Mouse (Mus musculus) lung, embryonic 14.5 days (tissue): ENCODE measurements around the gene Rnf128. TPM values are rescaled to one million over a fixed set of nuclear protein-coding genes. Genes with fewer than 3 reads are reported as not detected.
"Not testable (repeated sequence)": the region's sequence is repeated elsewhere in the genome, so short reads cannot be mapped to it uniquely, and the experiment has no call there.

ENCODE experiments used
- ATAC-seq: fragments of 200-750 bp; cut with Nextera tagmentation; 2 replicates; pipeline ENCODE4 v1.8.0; 2017; ENCODE audit warnings: mild to moderate bottlenecking, moderate TSS enrichment, moderate library complexity; ENCODE audit not compliant: insufficient read depth
- DNase-seq: peaks from one replicate; pipeline ENCODE4 v3.0.0-alpha.2; 2015
- H3K27ac ChIP-seq: fragments of 300-500 bp; sonication (generic); 2 replicates; pipeline ENCODE4 v1.5.1; 2014; ENCODE audit warnings: low read depth, mild to moderate bottlenecking, moderate library complexity
- H3K27me3 ChIP-seq: fragments of 300-500 bp; sonication (generic); 2 replicates; pipeline ENCODE4 v1.6.1; 2014; ENCODE audit warnings: low read length, control low read depth; ENCODE audit not compliant: insufficient read depth
- H3K36me3 ChIP-seq: fragments of 300-500 bp; sonication (generic); 2 replicates; pipeline ENCODE4 v1.6.1; 2014; ENCODE audit warnings: control low read depth; ENCODE audit not compliant: insufficient read depth
- H3K4me1 ChIP-seq: fragments of 300-500 bp; sonication (generic); 2 replicates; pipeline ENCODE4 v1.6.1; 2014; ENCODE audit warnings: antibody characterized with exemption, control low read depth; ENCODE audit not compliant: insufficient read depth
- H3K4me2 ChIP-seq: fragments of 300-500 bp; sonication (generic); 2 replicates; pipeline ENCODE4 v1.6.1; 2014; ENCODE audit warnings: mild to moderate bottlenecking
- H3K4me3 ChIP-seq: fragments of 300-500 bp; sonication (generic); 2 replicates; pipeline ENCODE4 v1.5.1; 2014; ENCODE audit warnings: low read depth, low read length
- H3K9ac ChIP-seq: fragments of 300-500 bp; sonication (generic); 2 replicates; pipeline ENCODE4 v1.6.1; 2014
- H3K9me3 ChIP-seq: fragments of 300-500 bp; sonication (generic); 2 replicates; pipeline ENCODE4 v1.6.1; 2016; ENCODE audit warnings: low read depth, low read length, control low read depth
- CTCF ChIP-seq: IDR thresholded peaks from 2 replicates; pipeline ENCODE4 v1.5.1; 2016; ENCODE audit warnings: antibody characterized with exemption, low read depth
- WGBS: fragments of 180-500 bp; shearing (Covaris S2); extraction: QIAGEN DNeasy Blood & Tissue Kit; methylation state at CpG from one replicate; pipeline ENCODE4 v1.1.7; 2014; 5-methylcytosine and 5-hydroxymethylcytosine counted together
- polyA plus RNA-seq: library from polyadenylated mRNA; unstranded; fragments of >200 nt; fragmentation: Nextera tagmentation; extraction: Ambion mirVana; gene quantifications from 2 replicates; pipeline ENCODE4 v1.2.1, GENCODE M21; 2014

Gene Rnf128
- polyA plus RNA-seq, 1 experiment from 2014 or later = 3.4 TPM

GRCm38 (mm10) chrX:139578649-139579278 lies 15.6 kb downstream of the Rnf128 start:
- 49% methylated on average over 6 of the region's 6 CpGs for WGBS
- Histone ChIP-seq H3K27me3 (no peaks in the 10 kb centered on the region), H3K4me3 (no peak overlapping the region), H3K36me3 (no peaks in the 10 kb centered on the region), H3K9ac (no peak overlapping the region), H3K4me1 (no peaks in the 10 kb centered on the region), H3K4me2 (no peak overlapping the region), H3K9me3 (no peaks in the 10 kb centered on the region), H3K27ac (no peak overlapping the region)
- DNase-seq (no peak), ATAC-seq (no peak)
- no peak for TF ChIP-seq CTCF

GRCm38 (mm10) chrX:139583616-139584015 lies 20.5 kb downstream of the Rnf128 start:
- H3K4me3 ChIP-seq = no peak overlapping the region
- no peak overlapping the region for H3K27ac ChIP-seq
- no peak overlapping the region for H3K4me2 ChIP-seq
- no peak overlapping the region for H3K9ac ChIP-seq
- no peaks in the 10 kb centered on the region for H3K27me3 ChIP-seq
- no peaks in the 10 kb centered on the region for H3K36me3 ChIP-seq
- DNase-seq = no peak
- no peaks in the 10 kb centered on the region for H3K9me3 ChIP-seq
- TF ChIP-seq CTCF = no peak
- no peak for ATAC-seq
- H3K4me1 ChIP-seq = no peaks in the 10 kb centered on the region
- 44% methylated on average over 4 of the region's 4 CpGs for WGBS

DNA sequence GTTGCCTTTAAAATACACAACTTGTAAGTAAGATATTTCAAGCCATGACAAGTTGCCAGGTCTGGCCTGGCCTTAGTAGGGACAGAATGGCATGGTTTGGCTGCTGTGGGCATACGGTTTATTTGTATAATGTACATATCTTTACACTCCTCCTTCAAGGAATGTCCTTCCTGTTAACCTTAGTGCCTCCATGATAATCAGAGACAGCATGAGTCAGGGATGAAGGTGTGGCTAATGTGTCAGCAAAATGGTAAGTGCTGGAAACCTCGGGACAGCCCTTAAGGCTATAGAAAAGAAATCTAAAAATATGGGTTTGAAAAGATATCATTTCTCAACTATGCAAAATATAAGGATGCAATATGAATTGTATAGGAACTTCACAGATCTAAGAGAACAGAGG lies 23.6 kb downstream of the Rnf128 start:
- not testable (repeated sequence) for DNase-seq, H3K4me3 ChIP-seq, H3K36me3 ChIP-seq, H3K4me2 ChIP-seq, H3K4me1 ChIP-seq, H3K27me3 ChIP-seq, H3K27ac ChIP-seq, H3K9me3 ChIP-seq, H3K9ac ChIP-seq, ATAC-seq
- 61% methylated on average over 2 of the region's 2 CpGs for WGBS

DNA sequence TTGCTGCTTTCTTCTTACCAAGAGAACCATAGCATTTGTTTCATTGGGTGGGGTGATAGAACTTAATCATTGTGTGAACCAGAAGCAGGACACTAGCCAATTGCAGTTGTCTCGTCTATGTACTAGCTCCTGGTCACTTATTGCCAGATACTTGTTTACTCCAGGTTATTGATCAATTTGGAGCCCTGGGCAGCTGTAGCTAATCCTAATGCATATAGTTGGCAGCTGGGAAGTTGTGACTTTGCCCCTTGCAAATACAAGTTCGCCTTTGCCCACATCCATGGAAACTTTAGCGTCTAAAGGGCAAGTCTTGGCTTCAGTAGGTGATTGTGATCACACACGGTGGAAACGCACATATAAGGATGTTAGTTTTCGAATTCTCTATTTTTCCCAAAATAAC lies 33.3 kb downstream of the Rnf128 start:
- no peak for DNase-seq
- Histone ChIP-seq H3K27ac (no peak overlapping the region), H3K4me1 (no peaks in the 10 kb centered on the region), H3K27me3 (no peaks in the 10 kb centered on the region), H3K4me2 (no peak overlapping the region), H3K4me3 (no peak overlapping the region), H3K36me3 (no peaks in the 10 kb centered on the region), H3K9me3 (no peaks in the 10 kb centered on the region), H3K9ac (no peak overlapping the region)
- TF ChIP-seq CTCF = no peak
- no peak for ATAC-seq
- WGBS = 78% methylated on average over 6 of the region's 6 CpGs

- Histone ChIP-seq H3K27me3 (peaks cover 8% of the 10 kb centered on the region; the same call in 1 of the 2 replicates), H3K9me3 (no peaks in the 10 kb centered on the region), H3K36me3 (no peaks in the 10 kb centered on the region), H3K4me1 (no peaks in the 10 kb centered on the region), H3K4me2 (peak overlapping the region; percentile 73), H3K27ac (no peak overlapping the region; the same call in 1 of the 2 replicates), H3K4me3 (peak overlapping the region; percentile 51), H3K9ac (peak overlapping the region; percentile 49)
- peak; percentile 88 for DNase-seq
- TF ChIP-seq CTCF = no peak
- ATAC-seq = peak; percentile 99
- 9% methylated on average over 42 of the region's 44 CpGs for WGBS
These were observed 47.1 kb downstream of the Rnf128 start for GRCm38 (mm10) chrX:139610033-139610764.

GRCm38 (mm10) chrX:139610765-139611300 lies 47.7 kb downstream of the Rnf128 start:
- H3K4me3 ChIP-seq = peak overlapping the region; percentile 51
- WGBS = 7% methylated on average over 37 of the region's 54 CpGs
- peak; percentile 10 for DNase-seq

GRCm38 (mm10) chrX:139614761-139615160 lies 51.6 kb downstream of the Rnf128 start:
- Histone ChIP-seq H3K27ac (no peak overlapping the region), H3K9me3 (no peaks in the 10 kb centered on the region), H3K4me2 (no peak overlapping the region), H3K4me1 (no peaks in the 10 kb centered on the region), H3K9ac (no peak overlapping the region), H3K36me3 (no peaks in the 10 kb centered on the region), H3K27me3 (peaks cover 8% of the 10 kb centered on the region; the same call in 1 of the 2 replicates), H3K4me3 (no peak overlapping the region)
- DNase-seq (no peak), ATAC-seq (no peak)
- no peak for TF ChIP-seq CTCF
- WGBS = 70% methylated on average over 2 of the region's 2 CpGs

More at GRCm38 (mm10) chrX:139610765-139611300, 47.7 kb downstream of the Rnf128 start:
- peaks cover 8% of the 10 kb centered on the region; the same call in 1 of the 2 replicates for H3K27me3 ChIP-seq
- H3K4me1 ChIP-seq = no peaks in the 10 kb centered on the region
- no peak for TF ChIP-seq CTCF
- no peaks in the 10 kb centered on the region for H3K9me3 ChIP-seq
- peak overlapping the region; percentile 73 for H3K4me2 ChIP-seq
- H3K36me3 ChIP-seq = no peaks in the 10 kb centered on the region
- ATAC-seq = peak; percentile 88
- peak overlapping the region; percentile 49 for H3K9ac ChIP-seq
- no peak overlapping the region; the same call in 1 of the 2 replicates for H3K27ac ChIP-seq
